Mouse (Mus musculus) stomach, postnatal 0 days (tissue): ENCODE measurements around the gene Fam189a2. TPM values are rescaled to one million over a fixed set of nuclear protein-coding genes. Genes with fewer than 3 reads are reported as not detected.

Source experiments
- ATAC-seq: fragments of 200-750 bp; cut with Nextera tagmentation; 2 replicates; pipeline ENCODE4 v1.8.0; 2017; ENCODE audit not compliant: low FRiP score, low TSS enrichment
- DNase-seq: peaks from one replicate; pipeline ENCODE4 v3.0.0-alpha.2; 2016; ENCODE audit warnings: low spot score
- H3K27ac ChIP-seq: fragments of 300-500 bp; sonication (generic); replicated peaks from 2 replicates; pipeline ENCODE4 v1.5.1; 2014; ENCODE audit warnings: mild to moderate bottlenecking, control low read depth
- H3K27me3 ChIP-seq: fragments of 300-500 bp; sonication (generic); 2 replicates; pipeline ENCODE4 v1.6.1; 2014; ENCODE audit warnings: low read length; ENCODE audit not compliant: control insufficient read depth, insufficient read depth
- H3K36me3 ChIP-seq: fragments of 300-500 bp; sonication (generic); 2 replicates; pipeline ENCODE4 v1.6.1; 2014; ENCODE audit warnings: low read length, mixed read lengths; ENCODE audit not compliant: control insufficient read depth, insufficient read depth
- H3K4me1 ChIP-seq: fragments of 300-500 bp; sonication (generic); replicated peaks from 2 replicates; pipeline ENCODE4 v1.6.1; 2014; ENCODE audit warnings: antibody characterized with exemption; ENCODE audit not compliant: control insufficient read depth, insufficient read depth
- H3K4me2 ChIP-seq: fragments of 300-500 bp; sonication (generic); replicated peaks from 2 replicates; pipeline ENCODE4 v1.6.1; 2014; ENCODE audit warnings: low read depth, mild to moderate bottlenecking, control low read depth, moderate library complexity
- H3K4me3 ChIP-seq: fragments of 300-500 bp; sonication (generic); 2 replicates; pipeline ENCODE4 v1.5.1; 2014; ENCODE audit warnings: low read depth, low read length, control low read depth
- H3K9ac ChIP-seq: fragments of 300-500 bp; sonication (generic); 2 replicates; pipeline ENCODE4 v1.6.1; 2014; ENCODE audit warnings: mild to moderate bottlenecking, low read length, control low read depth, mixed read lengths
- H3K9me3 ChIP-seq: fragments of 300-500 bp; sonication (generic); 2 replicates; pipeline ENCODE4 v1.6.1; 2016; ENCODE audit warnings: low read length; ENCODE audit not compliant: control insufficient read depth
- CTCF ChIP-seq: IDR thresholded peaks from 2 replicates; pipeline ENCODE4 v1.5.1; 2016; ENCODE audit warnings: antibody characterized with exemption, low read depth, mild to moderate bottlenecking, moderate library complexity
- EP300 ChIP-seq: optimal IDR thresholded peaks from 2 replicates; pipeline ENCODE3; 2016; ENCODE audit warnings: antibody characterized with exemption
- WGBS: fragments of 180-500 bp; shearing (Covaris S2); extraction: QIAGEN DNeasy Blood & Tissue Kit; methylation state at CpG from one replicate; pipeline ENCODE4 v1.1.7; 2014; 5-methylcytosine and 5-hydroxymethylcytosine counted together
- polyA plus RNA-seq: library from polyadenylated mRNA; unstranded; fragments of >200 nt; fragmentation: Nextera tagmentation; extraction: Ambion mirVana; gene quantifications from 2 replicates; pipeline ENCODE4 v1.2.1, GENCODE M21; 2015

Gene Fam189a2
- polyA plus RNA-seq, 1 experiment from 2014 or later, result 0.75 TPM

DNA sequence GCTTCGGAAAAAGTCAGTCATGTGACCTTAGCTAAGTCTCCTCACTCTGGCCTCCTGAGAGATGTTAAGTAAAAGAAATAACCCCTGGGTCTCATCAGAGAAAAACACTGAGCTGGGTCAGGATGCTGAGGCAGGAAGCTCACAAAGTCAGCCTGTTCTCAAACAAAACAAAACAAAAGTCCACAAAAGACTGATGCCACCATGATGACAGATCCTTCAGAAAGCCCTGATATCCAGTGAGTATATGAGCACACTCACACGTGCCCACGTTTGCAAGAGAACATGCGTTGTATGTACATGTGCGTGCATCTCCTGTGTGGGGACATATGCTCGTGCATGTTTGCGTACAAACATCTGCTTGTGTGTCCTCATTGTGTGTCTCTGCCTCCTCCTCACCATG, 7.5 kb downstream of the Fam189a2 start:
- TF ChIP-seq CTCF (no peak), EP300 (no peak)
- H3K4me2 ChIP-seq, result no peak overlapping the region
- H3K36me3 ChIP-seq, result no peaks in the 10 kb centered on the region
- no peaks in the 10 kb centered on the region for H3K9me3 ChIP-seq
- no peak overlapping the region for H3K9ac ChIP-seq
- 77% methylated on average over 7 of the region's 7 CpGs for WGBS
- ATAC-seq, result no peak
- no peak overlapping the region for H3K4me3 ChIP-seq
- H3K27ac ChIP-seq, result no peak overlapping the region
- H3K4me1 ChIP-seq, result no peaks in the 10 kb centered on the region
- H3K27me3 ChIP-seq, result no peaks in the 10 kb centered on the region
- no peak for DNase-seq

DNA sequence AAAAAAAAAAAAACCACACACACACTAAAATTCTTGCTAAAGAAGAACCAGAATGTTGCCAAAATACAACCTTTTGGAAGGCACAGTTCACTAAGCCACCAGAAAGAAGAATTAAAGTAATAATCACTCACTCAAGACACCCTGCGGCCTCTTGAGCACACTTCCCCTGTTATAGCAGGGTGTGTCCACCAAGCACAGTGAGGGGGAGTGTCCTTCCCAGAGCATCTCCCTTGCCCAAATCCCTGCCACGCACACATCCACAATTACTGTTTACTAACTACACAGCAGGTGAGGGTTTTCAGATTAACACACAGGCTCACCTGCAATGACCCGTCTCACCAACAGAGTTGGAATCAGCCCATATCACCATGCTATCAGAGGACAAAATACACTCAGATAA, 8.0 kb downstream of the Fam189a2 start:
- Histone ChIP-seq H3K9me3 (no peaks in the 10 kb centered on the region), H3K27me3 (no peaks in the 10 kb centered on the region), H3K27ac (no peak overlapping the region), H3K36me3 (no peaks in the 10 kb centered on the region), H3K4me1 (no peaks in the 10 kb centered on the region), H3K9ac (no peak overlapping the region), H3K4me3 (no peak overlapping the region), H3K4me2 (no peak overlapping the region)
- no peak for TF ChIP-seq EP300
- TF ChIP-seq CTCF, result no peak
- ATAC-seq (no peak), DNase-seq (no peak)
- 52% methylated on average over 3 of the region's 3 CpGs for WGBS

DNA sequence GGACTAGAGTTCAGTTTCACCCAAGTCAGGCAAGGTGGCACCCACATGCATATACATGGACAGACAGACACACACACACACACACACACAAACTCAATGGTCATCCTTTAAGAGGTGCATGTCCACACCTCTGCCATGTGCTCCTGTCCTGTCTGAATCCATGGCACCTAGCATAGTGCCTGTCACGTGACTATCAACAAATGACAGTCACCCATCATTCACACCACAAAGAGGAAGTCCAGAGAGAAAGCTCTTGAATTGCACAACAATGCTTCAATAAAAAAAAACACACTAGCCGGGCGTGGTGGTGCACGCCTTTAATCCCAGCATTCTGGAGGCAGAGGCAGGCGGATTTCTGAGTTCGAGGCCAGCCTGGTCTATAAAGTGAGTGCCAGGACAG, 8.5 kb downstream of the Fam189a2 start:
- H3K4me3 ChIP-seq, result no peak overlapping the region
- no peaks in the 10 kb centered on the region for H3K27me3 ChIP-seq
- no peaks in the 10 kb centered on the region for H3K36me3 ChIP-seq
- ATAC-seq, result no peak
- no peak overlapping the region for H3K9ac ChIP-seq
- H3K27ac ChIP-seq, result no peak overlapping the region
- H3K4me1 ChIP-seq, result 0 out of 2 replicates have a peak, but pooled peaks cover under 1% of the 10 kb centered on the region
- TF ChIP-seq CTCF (no peak), EP300 (no peak)
- 87% methylated on average over 6 of the region's 6 CpGs for WGBS
- no peak overlapping the region for H3K4me2 ChIP-seq
- H3K9me3 ChIP-seq, result no peaks in the 10 kb centered on the region
- no peak for DNase-seq

DNA sequence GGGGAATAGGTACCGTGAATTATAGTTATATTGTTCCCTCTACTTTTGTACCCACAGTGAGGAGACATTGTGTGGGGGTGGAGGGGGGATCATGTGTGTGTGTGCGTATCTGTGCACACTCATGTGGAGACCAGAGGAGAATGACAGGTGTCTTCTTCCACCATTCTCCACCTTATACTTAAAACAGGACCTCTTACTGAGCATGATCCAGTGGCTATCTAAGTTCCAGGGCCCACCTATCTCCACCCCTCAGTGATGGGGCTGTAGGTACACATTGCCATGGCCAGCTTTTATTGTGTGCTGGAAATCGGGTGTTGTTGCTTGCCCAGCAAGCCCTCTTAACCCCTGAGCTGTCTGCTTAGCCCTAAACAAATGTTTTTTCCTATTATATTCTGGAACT, 10.1 kb downstream of the Fam189a2 start:
- 84% methylated on average over 3 of the region's 3 CpGs for WGBS
- DNase-seq (no peak), ATAC-seq (no peak)
- Histone ChIP-seq H3K27me3 (no peaks in the 10 kb centered on the region), H3K4me1 (peaks cover 7% of the 10 kb centered on the region; the same call in 1 of the 2 replicates), H3K4me3 (no peak overlapping the region), H3K36me3 (no peaks in the 10 kb centered on the region), H3K9ac (no peak overlapping the region), H3K27ac (no peak overlapping the region), H3K9me3 (no peaks in the 10 kb centered on the region), H3K4me2 (no peak overlapping the region)
- TF ChIP-seq EP300 (no peak), CTCF (no peak)

DNA sequence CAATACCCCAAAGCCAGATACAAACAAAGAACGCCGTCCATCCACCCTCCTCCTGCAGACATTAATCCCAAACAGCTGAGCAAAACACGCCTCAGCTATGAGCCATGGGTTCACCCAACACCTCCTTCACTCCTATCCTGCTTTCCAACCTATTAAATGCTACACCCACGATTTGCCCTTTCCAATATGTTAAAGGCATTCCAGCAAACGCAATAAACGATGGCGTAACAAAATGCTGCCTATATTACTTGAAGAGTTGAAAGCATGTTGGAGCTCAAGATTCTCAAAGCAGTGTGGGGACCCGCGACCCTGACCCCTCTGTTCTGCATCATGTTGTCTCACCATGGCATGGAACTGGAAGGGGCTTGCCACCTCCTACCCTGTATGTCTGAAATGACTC, 11.2 kb downstream of the Fam189a2 start:
- DNase-seq, result no peak

DNA sequence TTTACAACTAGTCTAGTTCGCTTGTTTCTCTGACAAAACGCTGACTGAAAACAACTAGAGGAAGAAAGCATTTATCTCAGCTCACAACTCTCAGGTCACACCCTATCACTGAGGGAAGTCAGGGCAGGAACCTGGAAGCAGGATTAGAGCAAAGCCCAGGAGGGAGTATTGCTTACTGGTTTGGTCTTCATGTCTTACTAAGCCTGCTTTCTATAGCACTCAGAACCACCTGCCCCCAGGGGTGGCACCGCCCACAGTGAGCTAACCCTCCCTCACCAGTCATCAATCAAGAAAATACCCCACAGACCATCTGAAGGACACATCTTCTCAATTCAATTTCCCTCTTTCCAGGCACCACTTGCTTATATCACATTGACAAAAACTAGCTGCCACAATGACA, 12.4 kb downstream of the Fam189a2 start:
- no peak overlapping the region for H3K27ac ChIP-seq
- peaks cover 7% of the 10 kb centered on the region; the same call in 1 of the 2 replicates for H3K4me1 ChIP-seq
- DNase-seq (no peak), ATAC-seq (no peak)
- no peak overlapping the region for H3K4me3 ChIP-seq
- TF ChIP-seq EP300, result no peak
- no peak for TF ChIP-seq CTCF
- no peaks in the 10 kb centered on the region for H3K27me3 ChIP-seq
- no peak overlapping the region for H3K4me2 ChIP-seq
- WGBS, result 75% methylated on average over 3 of the region's 3 CpGs
- H3K9ac ChIP-seq, result no peak overlapping the region
- H3K36me3 ChIP-seq, result no peaks in the 10 kb centered on the region
- H3K9me3 ChIP-seq, result no peaks in the 10 kb centered on the region

More for the DNA sequence above, 11.2 kb downstream of the Fam189a2 start:
- TF ChIP-seq CTCF, result no peak
- TF ChIP-seq EP300, result no peak
- no peaks in the 10 kb centered on the region for H3K27me3 ChIP-seq
- H3K9ac ChIP-seq, result no peak overlapping the region
- H3K9me3 ChIP-seq, result no peaks in the 10 kb centered on the region
- H3K4me2 ChIP-seq, result no peak overlapping the region
- no peak overlapping the region for H3K27ac ChIP-seq
- H3K36me3 ChIP-seq, result no peaks in the 10 kb centered on the region
- WGBS, result 76% methylated on average over 9 of the region's 9 CpGs
- peaks cover 7% of the 10 kb centered on the region; the same call in 1 of the 2 replicates for H3K4me1 ChIP-seq
- no peak overlapping the region for H3K4me3 ChIP-seq
- no peak for ATAC-seq
